Mouse (Mus musculus) Patski (cell line): ENCODE measurements at regions not wholly inside any gene's neighbourhood (a gene's known extent, or its start where the extent isn't known, plus 50 kb on each side); places are given as distances from the start of the nearest gene placed in this dataset.

ENCODE experiments used
- ATAC-seq: fragments of 100-300 bp; one replicate; pipeline ENCODE4 v1.8.0; 2021
- CTCF ChIA-PET: fragments of 350-600 bp; sonication (Branson Sonifier 250); formaldehyde crosslinking; loops from one replicate; lab custom pipeline; 2022; ENCODE audit warnings: inconsistent platforms; lab: Charles Lee
- POLR2A ChIA-PET: fragments of 350-600 bp; sonication (Branson Sonifier 250); formaldehyde crosslinking; loops from one replicate; lab custom pipeline; 2022; ENCODE audit warnings: antibody characterized with exemption, inconsistent platforms; lab: Charles Lee
- DNase-seq: peaks from one replicate; pipeline ENCODE4 v3.0.0-alpha.2; 2011; ENCODE audit warnings: low read depth, low spot score
- H3K27me3 ChIP-seq: fragments of 371-371 bp; one replicate; pipeline ENCODE4 v1.5.1; 2021
- CTCF ChIP-seq: fragments of 100-300 bp; IDR thresholded peaks from one replicate; pipeline ENCODE4 v1.5.1; 2021
- in situ Hi-C: fragments of 300-500 bp; cut with MboI; formaldehyde crosslinking; loops from 3 replicates; pipeline ENCODE4 v1.11.1; 2018; ENCODE audit warnings: low pct_unique_long_range_greater_than_20kb, mixed read lengths

DNA sequence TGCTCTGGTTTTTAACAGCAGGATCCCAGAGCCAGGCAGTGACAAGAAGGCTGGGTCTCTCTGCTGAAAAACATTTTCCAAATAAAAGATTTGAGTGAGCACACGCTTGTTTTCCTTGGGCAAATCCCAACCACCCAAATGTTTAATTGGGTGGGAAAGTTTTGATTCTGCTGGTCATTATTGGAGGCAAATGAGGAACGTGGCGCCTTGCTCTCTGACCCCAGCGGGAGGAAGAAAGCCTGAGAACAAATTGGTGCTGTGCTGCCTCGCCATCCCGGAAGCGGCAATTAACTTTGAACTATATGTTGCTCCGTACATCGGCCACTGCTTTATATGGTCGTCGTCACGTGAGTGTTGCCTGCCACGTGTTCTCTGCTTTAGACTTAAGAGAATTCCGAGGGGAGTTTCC is 204.7 kb downstream of the Gm12728 start:
- POLR2A ChIA-PET = no interaction called here
- TF ChIP-seq CTCF = no peak
- DNase-seq = no peak
- CTCF ChIA-PET = no interaction called here
- in situ Hi-C loops = no loop called here
- no peak for ATAC-seq
- no peaks in the 10 kb centered on the region for H3K27me3 ChIP-seq

DNA sequence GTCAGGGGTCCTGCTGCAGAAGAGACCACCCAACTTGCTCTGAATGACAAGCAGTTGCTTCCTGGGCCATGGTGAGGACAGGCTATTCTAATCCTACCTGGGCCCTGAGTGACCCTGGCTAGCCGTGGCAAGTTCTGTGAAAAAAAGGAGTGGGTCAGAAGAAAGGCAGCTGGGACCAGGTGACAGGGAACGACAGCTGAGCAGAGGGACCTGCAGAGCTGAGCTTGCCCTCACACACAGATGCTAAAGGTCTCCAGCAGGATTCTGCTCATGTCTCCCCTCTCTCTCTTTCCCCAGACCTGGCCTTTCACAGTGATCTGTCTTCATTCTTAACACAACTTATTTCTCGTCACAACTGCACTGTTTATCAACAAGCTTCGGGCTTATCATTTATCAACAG is 206.4 kb downstream of the Gm12728 start:
- DNase-seq (no peak), ATAC-seq (no peak)
- in situ Hi-C loops = no loop called here
- ChIA-PET POLR2A (interaction anchor here (0.7 kb wide), 1 partner anchor 48 kb away, joined by 4 read pairs; no protein-coding TSS in a partner anchor), CTCF (no interaction called here)
- no peak for TF ChIP-seq CTCF
- H3K27me3 ChIP-seq = no peaks in the 10 kb centered on the region

DNA sequence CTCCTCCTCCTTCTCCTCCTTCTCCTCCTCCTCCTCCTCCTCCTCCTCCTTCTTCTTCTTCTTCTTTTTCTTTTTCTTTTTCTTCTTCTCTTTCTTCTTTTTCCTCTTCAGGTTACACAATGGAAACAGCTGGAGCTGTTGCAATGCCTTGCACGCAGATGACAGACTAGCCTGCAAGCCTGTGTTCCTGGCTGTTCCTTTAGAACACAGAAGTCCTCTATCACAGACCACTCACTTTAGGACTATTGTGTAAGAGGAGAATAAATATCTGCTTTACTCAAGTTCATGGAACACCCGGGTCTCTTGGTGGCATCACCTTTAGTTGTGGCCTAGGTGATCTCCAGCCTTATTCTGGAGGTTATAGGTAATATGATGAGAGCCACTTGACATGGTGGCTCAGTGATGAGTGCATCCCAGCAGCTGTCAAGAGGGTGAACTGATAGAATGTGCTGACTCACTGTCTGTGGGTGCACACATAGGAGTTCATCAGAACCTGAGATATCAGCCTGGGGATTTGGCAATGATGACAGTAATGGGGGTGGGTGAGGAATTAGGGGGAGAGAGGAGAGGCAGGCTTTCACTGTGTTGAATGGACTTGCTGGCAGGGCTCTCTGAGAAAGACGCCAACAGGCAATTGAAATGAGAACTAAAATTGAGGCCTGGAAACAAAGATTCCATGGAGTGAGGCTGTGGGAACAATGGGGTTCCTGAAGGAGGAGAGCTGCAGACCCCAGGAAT is 207.4 kb downstream of the Gm12728 start:
- POLR2A ChIA-PET = no interaction called here
- ATAC-seq = no peak
- no peaks in the 10 kb centered on the region for H3K27me3 ChIP-seq
- in situ Hi-C loops = no loop called here
- no peak for TF ChIP-seq CTCF
- CTCF ChIA-PET = no interaction called here
- no peak for DNase-seq

DNA sequence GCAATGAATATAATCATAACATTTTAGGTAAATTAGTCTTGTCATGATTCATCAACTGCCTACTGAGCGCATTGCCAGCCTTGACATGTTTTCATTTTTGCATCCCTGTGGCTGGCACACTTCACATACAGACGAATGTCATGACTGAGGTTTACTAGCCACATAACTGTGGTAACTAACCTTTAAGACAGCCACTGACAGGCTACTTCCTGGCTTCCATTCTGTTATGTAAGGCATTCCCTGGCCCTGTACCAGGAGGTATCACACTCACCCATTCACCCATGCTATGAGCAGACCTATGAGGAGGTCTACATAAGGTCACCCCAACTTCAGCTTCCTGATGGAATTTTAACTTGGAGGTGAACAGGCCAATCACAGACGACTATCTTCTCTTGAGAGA is 212.8 kb downstream of the Gm12728 start:
- ATAC-seq = no peak
- POLR2A ChIA-PET = no interaction called here
- CTCF ChIA-PET = no interaction called here
- TF ChIP-seq CTCF = no peak
- no peaks in the 10 kb centered on the region for H3K27me3 ChIP-seq
- in situ Hi-C loops = no loop called here
- DNase-seq = no peak

DNA sequence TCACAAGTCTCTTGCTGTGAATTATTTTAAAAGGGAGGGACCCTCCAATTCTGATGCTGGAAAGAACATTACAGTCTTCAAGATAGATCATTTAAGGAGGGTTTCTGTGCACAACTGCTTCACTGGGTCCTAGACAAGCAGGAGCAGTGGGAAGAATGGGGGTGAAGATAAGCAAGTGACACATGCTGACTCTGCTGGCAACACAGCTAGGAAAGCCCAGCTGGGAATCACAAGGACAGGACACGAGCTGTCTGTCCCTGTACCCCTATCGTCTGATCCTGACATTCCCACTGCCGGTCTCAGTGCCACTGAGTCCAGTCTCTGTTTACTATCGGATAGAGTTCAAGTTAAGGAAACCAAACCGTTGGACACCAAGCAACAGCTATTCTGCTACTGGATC is 216.3 kb downstream of the Gm12728 start:
- in situ Hi-C loops = no loop called here
- ATAC-seq (no peak), DNase-seq (no peak)
- CTCF ChIA-PET = no interaction called here
- POLR2A ChIA-PET = no interaction called here
- TF ChIP-seq CTCF = no peak
- H3K27me3 ChIP-seq = no peaks in the 10 kb centered on the region

DNA sequence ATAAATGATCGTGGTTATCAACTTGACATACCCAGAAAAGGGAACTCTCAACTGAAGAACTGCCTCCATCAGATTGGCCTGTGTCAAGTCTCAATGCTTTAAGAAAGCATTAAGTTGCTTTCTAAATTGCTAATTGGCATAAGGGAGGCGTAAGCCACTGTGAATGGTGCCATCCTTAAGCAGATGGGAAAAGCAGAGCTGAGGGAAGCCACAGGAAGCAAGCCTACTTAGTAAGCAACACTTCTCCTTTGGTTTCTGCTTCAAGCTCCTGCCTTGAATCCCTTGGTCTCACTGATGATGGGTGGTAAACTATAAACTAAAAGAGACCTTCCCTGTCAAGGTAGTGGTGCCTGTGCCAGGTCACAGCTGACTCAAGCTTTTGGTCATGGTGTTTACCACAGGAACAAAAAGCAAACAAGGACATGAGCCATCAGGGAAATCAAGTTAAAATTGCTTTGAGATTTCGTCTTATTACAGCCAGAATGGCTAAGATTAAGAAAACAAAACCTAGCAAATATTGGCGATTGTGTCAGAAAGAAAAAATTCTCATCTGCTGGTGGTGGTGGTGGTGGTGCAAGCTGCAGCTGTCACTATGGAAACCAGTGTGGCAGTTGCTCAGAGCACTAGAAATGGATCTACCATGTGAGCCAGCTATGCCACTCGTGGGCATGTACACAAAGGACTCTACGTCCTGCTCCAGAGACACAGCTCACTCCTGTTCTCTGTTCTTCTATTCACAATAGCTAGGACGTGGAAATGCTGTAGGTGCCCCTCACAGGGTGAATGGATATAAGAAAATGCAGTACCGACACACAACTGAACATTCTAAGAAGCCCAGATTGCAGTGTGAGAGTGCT is 217.9 kb downstream of the Gm12728 start:
- POLR2A ChIA-PET = interaction anchor here (0.6 kb wide), 1 partner anchor 15 kb away, joined by 3 read pairs; no protein-coding TSS in a partner anchor
- in situ Hi-C loops = no loop called here
- DNase-seq (no peak), ATAC-seq (no peak)
- H3K27me3 ChIP-seq = no peaks in the 10 kb centered on the region
- TF ChIP-seq CTCF = no peak
- CTCF ChIA-PET = interaction anchor here (0.7 to 1.0 kb wide), 2 partner anchors 9 to 16 kb away, joined by 3 read pairs; no protein-coding TSS in a partner anchor

DNA sequence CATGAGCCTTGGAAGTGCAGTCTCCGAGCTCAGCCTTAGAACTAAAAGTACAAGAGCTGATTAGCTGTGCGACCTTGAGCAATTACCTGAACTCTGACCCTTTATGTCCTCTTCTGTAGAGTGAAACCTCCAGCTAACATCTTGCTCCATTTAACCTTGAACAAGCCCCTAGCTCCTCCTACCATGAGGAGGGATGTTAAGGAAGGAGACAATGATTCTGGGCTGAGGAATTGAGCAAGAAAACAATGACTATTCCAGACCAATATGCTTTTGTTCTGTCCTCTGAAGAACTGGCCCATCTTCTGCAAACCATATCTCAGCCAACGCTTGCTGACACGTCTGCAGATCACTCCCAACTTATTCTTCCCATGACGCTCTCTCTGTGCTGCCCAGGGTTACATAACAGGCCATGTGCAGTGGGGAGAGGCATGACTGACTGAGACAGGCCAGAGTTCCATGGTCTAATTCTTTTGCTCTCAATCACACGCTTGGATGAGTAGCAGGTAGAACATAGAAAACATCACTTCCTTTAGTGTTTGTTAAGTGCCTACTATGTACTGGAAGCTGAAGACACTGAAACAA is 227.5 kb downstream of the Gm12728 start:
- in situ Hi-C loops = no loop called here
- ATAC-seq (no peak), DNase-seq (no peak)
- no peak for TF ChIP-seq CTCF
- POLR2A ChIA-PET = no interaction called here
- CTCF ChIA-PET = no interaction called here
- no peaks in the 10 kb centered on the region for H3K27me3 ChIP-seq

DNA sequence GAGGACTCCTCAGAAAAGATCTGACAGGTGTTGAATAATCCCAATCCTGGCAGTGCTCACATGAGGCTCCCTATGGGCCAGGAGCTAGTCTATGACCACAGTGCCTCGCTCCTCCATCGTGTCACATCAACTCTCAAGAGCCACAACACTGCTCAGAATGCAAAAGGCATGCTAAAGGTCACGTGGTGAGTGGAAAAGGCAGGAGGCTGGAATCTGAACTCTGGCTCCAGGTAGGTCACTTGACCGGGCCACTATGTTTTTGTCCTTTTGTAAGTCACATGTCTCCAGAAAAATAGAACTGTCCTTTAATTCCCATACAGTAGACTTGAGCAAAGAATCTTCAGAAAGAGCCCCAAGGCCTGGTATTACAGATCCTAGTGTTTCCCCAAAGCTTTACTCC is 229.3 kb downstream of the Gm12728 start:
- H3K27me3 ChIP-seq = no peaks in the 10 kb centered on the region
- ATAC-seq (no peak), DNase-seq (no peak)
- TF ChIP-seq CTCF = no peak
- in situ Hi-C loops = no loop called here
- CTCF ChIA-PET = no interaction called here
- POLR2A ChIA-PET = no interaction called here

DNA sequence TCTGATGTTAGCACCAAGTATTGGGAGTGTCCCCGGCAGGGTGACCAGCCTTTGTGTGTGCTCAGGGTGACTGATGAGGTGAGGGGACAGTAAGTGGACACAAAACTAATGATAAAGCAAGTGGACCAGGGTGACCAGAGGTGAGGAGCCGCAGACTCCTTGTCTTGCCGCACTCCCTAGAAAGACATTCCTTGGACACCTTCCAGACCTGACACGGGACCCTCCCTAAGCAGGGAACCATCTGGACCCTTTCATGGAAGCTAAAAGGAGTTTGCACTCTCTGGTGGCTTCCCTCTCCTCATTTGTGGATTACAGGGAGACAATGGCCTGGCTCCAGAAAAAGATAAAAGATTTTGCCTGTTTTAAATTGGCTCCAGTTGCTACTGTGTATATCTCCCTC is 230.7 kb downstream of the Gm12728 start:
- in situ Hi-C loops = no loop called here
- POLR2A ChIA-PET = no interaction called here
- TF ChIP-seq CTCF = no peak
- H3K27me3 ChIP-seq = no peaks in the 10 kb centered on the region
- no peak for DNase-seq
- CTCF ChIA-PET = no interaction called here
- ATAC-seq = no peak

DNA sequence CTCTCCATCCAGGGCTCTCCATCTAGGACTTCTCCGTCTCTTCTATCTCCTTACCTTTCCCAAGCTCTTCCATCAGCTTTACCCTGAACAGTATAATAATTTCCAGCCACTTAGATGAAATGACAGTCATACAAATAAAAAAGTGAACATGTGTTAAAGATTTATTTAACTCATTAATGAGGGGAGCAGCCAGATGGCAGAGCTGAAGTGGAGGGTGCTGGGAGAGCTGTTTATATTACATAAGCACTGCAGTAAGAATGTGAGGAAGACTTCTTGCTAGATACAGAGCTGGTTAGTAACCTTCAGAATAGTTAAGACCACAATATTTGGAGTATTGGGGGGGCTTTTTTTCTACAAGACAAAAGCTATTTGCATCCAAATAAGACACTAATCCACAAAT is 234.9 kb downstream of the Gm12728 start:
- ATAC-seq (no peak), DNase-seq (no peak)
- ChIA-PET POLR2A (no interaction called here), CTCF (no interaction called here)
- TF ChIP-seq CTCF = no peak
- in situ Hi-C loops = no loop called here
- H3K27me3 ChIP-seq = no peaks in the 10 kb centered on the region
